Mouse (Mus musculus) heart, adult 2 months (tissue): ENCODE measurements around the gene Scgn. TPM values are rescaled to one million over a fixed set of nuclear protein-coding genes. Genes with fewer than 3 reads are reported as not detected.

Experiments
- DNase-seq, 2 experiments: peaks; one replicate each; pipeline ENCODE4 v3.0.0; 2021
- H3K27ac ChIP-seq: fragments of 200-600 bp; 2 replicates; pipeline ENCODE4 v1.8.1; 2022
- H3K27me3 ChIP-seq: fragments of 200-500 bp; 2 replicates; pipeline ENCODE4 v1.6.1; 2012; ENCODE audit warnings: mild to moderate bottlenecking, low read length, inconsistent platforms, mixed read lengths; ENCODE audit not compliant: control insufficient read depth, insufficient read depth
- H3K36me3 ChIP-seq: fragments of 200-500 bp; 2 replicates; pipeline ENCODE4 v1.6.1; 2012; ENCODE audit warnings: low read length, inconsistent platforms; ENCODE audit not compliant: control insufficient read depth, insufficient read depth
- H3K4me1 ChIP-seq: fragments of 200-500 bp; 2 replicates; pipeline ENCODE4 v1.6.1; 2011; ENCODE audit warnings: low read length; ENCODE audit not compliant: control insufficient read depth, insufficient read depth
- H3K4me3 ChIP-seq: fragments of 200-600 bp; 2 replicates; pipeline ENCODE4 v1.8.1; 2022
- H3K79me2 ChIP-seq: fragments of 200-500 bp; replicated peaks from 2 replicates; pipeline ENCODE4 v1.6.1; 2012; ENCODE audit warnings: mild to moderate bottlenecking, inconsistent platforms, low read length, moderate library complexity, mixed read lengths; ENCODE audit not compliant: control insufficient read depth, insufficient read depth
- H3K9ac ChIP-seq: fragments of 200-500 bp; 2 replicates; pipeline ENCODE4 v1.6.1; 2012; ENCODE audit warnings: low read depth, mild to moderate bottlenecking, control low read depth, inconsistent platforms, low read length, mixed read lengths
- CTCF ChIP-seq: fragments of 200-600 bp; IDR thresholded peaks from 2 replicates; pipeline ENCODE4 v1.8.1; 2022; ENCODE audit warnings: antibody characterized with exemption, mild to moderate bottlenecking, moderate library complexity
- EP300 ChIP-seq: fragments of 200-500 bp; IDR thresholded peaks from 2 replicates; pipeline ENCODE4 v1.6.1; 2011; ENCODE audit warnings: low read depth, low read length, control low read depth; ENCODE audit not compliant: insufficient read depth
- POLR2A ChIP-seq: fragments of 200-500 bp; IDR thresholded peaks from 2 replicates; pipeline ENCODE4 v1.6.1; 2011; ENCODE audit warnings: mild to moderate bottlenecking, low read depth, low read length, control low read depth; ENCODE audit not compliant: insufficient read depth
- WGBS: fragments of 180-500 bp; shearing (Covaris S2); methylation state at CpG from one replicate; pipeline ENCODE4 v1.1.7; 2018; 5-methylcytosine and 5-hydroxymethylcytosine counted together
- intact Hi-C: fragments of 180-260 bp; cut with DNase I; formaldehyde crosslinking; loops from one replicate; pipeline ENCODE4 v1.15.1; 2025
- polyA plus RNA-seq: library from polyadenylated mRNA; depleted of rRNA; stranded (reverse); fragments of >200 nt; gene quantifications from 2 replicates; pipeline ENCODE4 v1.2.3, GENCODE M21; 2012
- total RNA-seq, 2 experiments: library from RNA; stranded (reverse); gene quantifications; 2 replicates each; pipeline ENCODE4 v1.2.3; 2021

The Scgn gene
- total and polyA plus RNA-seq, 3 experiments: not detected

- Histone ChIP-seq H3K4me3 (no peak overlapping the region), H3K36me3 (no peaks in the 10 kb centered on the region), H3K9ac (no peak overlapping the region), H3K27ac (no peak overlapping the region), H3K79me2 (no peaks in the 10 kb centered on the region), H3K27me3 (no peaks in the 10 kb centered on the region), H3K4me1 (no peaks in the 10 kb centered on the region)
- TF ChIP-seq CTCF (peak; percentile 46), POLR2A (no peak)
- DNase-seq: peak in 1 of 2 experiments; percentile 31
- 39% methylated on average over 3 of the region's 3 CpGs for WGBS
- intact Hi-C loops: loop anchor here (2.0 kb wide), 1 partner anchor 118 kb away; no protein-coding TSS in a partner anchor
These were observed 40.1 kb downstream of the Scgn start for GRCm38 (mm10) chr13:23950928-23951327.

GRCm38 (mm10) chr13:23949484-23950246 is 41.3 kb downstream of the Scgn start:
- H3K4me3 ChIP-seq: no peak overlapping the region
- H3K9ac ChIP-seq: no peak overlapping the region
- H3K79me2 ChIP-seq: no peaks in the 10 kb centered on the region
- TF ChIP-seq POLR2A (no peak), CTCF (no peak), EP300 (no peak)
- no peaks in the 10 kb centered on the region for H3K27me3 ChIP-seq
- peak in 1 of 2 experiments; percentile 11 for DNase-seq
- H3K4me1 ChIP-seq: no peaks in the 10 kb centered on the region
- H3K27ac ChIP-seq: no peak overlapping the region
- WGBS: 70% methylated on average over 14 of the region's 14 CpGs
- H3K36me3 ChIP-seq: no peaks in the 10 kb centered on the region
- intact Hi-C loops: loop anchor here (2.0 kb wide), 1 partner anchor 117 kb away; no protein-coding TSS in a partner anchor

DNA sequence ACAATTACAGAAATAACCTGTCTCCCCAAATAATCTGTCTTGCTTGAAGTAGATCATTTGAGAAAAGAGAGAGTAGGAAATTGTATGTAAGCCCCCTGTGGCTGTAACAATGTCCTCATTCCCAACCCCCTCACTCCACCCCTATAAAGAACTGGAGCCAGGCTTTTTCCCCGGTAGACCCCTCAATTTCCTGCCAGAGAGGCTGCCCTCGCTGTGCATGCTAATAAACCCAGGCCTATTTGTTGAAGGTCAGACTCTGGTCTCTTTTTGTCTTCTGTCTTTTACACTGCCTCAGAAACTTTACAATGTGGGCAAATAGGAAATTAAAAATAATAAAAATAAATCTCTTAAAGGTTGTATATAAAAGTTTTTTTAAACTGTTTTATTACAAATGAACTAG is 44.8 kb downstream of the Scgn start:
- Histone ChIP-seq H3K4me1 (no peaks in the 10 kb centered on the region), H3K27me3 (no peaks in the 10 kb centered on the region), H3K36me3 (no peaks in the 10 kb centered on the region), H3K79me2 (no peaks in the 10 kb centered on the region), H3K9ac (no peak overlapping the region), H3K27ac (no peak overlapping the region), H3K4me3 (no peak overlapping the region)
- TF ChIP-seq EP300 (no peak), POLR2A (no peak), CTCF (no peak)
- intact Hi-C loops: no loop called here
- DNase-seq: no peak
- 56% methylated on average over 2 of the region's 2 CpGs for WGBS

DNA sequence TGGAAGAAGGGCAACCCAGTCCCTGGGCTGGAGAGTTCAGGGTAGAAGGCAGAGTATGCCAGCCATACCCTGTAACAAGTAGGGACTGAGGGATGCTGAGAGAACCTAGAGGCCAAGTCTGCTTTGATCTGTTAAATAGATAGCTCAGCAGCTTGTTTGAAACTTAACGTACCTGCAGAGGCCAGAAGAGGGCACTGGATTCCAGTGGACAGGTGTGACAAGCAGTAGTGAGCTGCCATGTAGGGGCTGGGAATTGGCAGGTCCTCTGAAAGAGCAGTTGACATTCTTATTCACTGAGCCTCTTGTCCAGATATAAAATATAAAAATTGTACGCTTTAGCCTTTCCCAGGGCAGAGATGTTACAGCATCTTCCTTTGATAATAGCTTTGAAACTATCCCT is 48.2 kb downstream of the Scgn start:
- no peak overlapping the region for H3K9ac ChIP-seq
- TF ChIP-seq POLR2A: no peak
- H3K36me3 ChIP-seq: no peaks in the 10 kb centered on the region
- WGBS: 59% methylated on average over 2 of the region's 2 CpGs
- H3K27me3 ChIP-seq: no peaks in the 10 kb centered on the region
- intact Hi-C loops: no loop called here
- H3K4me1 ChIP-seq: no peaks in the 10 kb centered on the region
- H3K27ac ChIP-seq: no peak overlapping the region
- H3K4me3 ChIP-seq: no peak overlapping the region
- no peak for DNase-seq
- no peaks in the 10 kb centered on the region for H3K79me2 ChIP-seq

GRCm38 (mm10) chr13:23940291-23940690 is 50.7 kb downstream of the Scgn start:
- Histone ChIP-seq H3K36me3 (no peaks in the 10 kb centered on the region), H3K79me2 (no peaks in the 10 kb centered on the region), H3K27me3 (no peaks in the 10 kb centered on the region), H3K9ac (no peak overlapping the region), H3K27ac (no peak overlapping the region), H3K4me1 (no peaks in the 10 kb centered on the region), H3K4me3 (no peak overlapping the region)
- TF ChIP-seq POLR2A (no peak), EP300 (no peak), CTCF (no peak)
- intact Hi-C loops: no loop called here
- DNase-seq: peak in 1 of 2 experiments; percentile 17
- 53% methylated on average over 6 of the region's 6 CpGs for whole genome bisulfite sequencing

GRCm38 (mm10) chr13:23938699-23939098 is 52.3 kb downstream of the Scgn start:
- intact Hi-C loops: no loop called here
- Histone ChIP-seq H3K36me3 (no peaks in the 10 kb centered on the region), H3K4me1 (no peaks in the 10 kb centered on the region), H3K9ac (no peak overlapping the region), H3K4me3 (no peak overlapping the region), H3K79me2 (no peaks in the 10 kb centered on the region), H3K27ac (no peak overlapping the region), H3K27me3 (no peaks in the 10 kb centered on the region)
- WGBS: 95% methylated on average over 1 of the region's 1 CpGs
- no peak for DNase-seq
- TF ChIP-seq CTCF (no peak), POLR2A (no peak), EP300 (no peak)
